Mouse (Mus musculus): Measurements from ENCODE around the gene Clybl.

The Clybl gene

GRCm38 (mm10) chr14:122389684-122390370, 208.3 kb downstream of the Clybl start:
- DNase-seq: no peak

- DNase-seq: no peak
Observed at GRCm38 (mm10) chr14:122390935-122391334, 209.4 kb downstream of the Clybl start.

GRCm38 (mm10) chr14:122393119-122393518, 211.6 kb downstream of the Clybl start:
- no peak for DNase-seq

- DNase-seq: no peak
Observed at GRCm38 (mm10) chr14:122398676-122399075, 217.2 kb downstream of the Clybl start.

- DNase-seq: no peak
Observed at GRCm38 (mm10) chr14:122399906-122400305, 218.4 kb downstream of the Clybl start.

- no peak for DNase-seq
Observed at GRCm38 (mm10) chr14:122401886-122402285, 220.4 kb downstream of the Clybl start.

- no peak for DNase-seq
Observed at GRCm38 (mm10) chr14:122402716-122403258, 221.3 kb downstream of the Clybl start.

- DNase-seq: no peak
Observed at GRCm38 (mm10) chr14:122403422-122403940, 222.0 kb downstream of the Clybl start.

- no peak for DNase-seq
Observed at GRCm38 (mm10) chr14:122404596-122405154, 223.2 kb downstream of the Clybl start.

GRCm38 (mm10) chr14:122405236-122405635, 223.7 kb downstream of the Clybl start:
- no peak for DNase-seq

GRCm38 (mm10) chr14:122405897-122406540, 224.5 kb downstream of the Clybl start:
- DNase-seq: no peak

GRCm38 (mm10) chr14:122406541-122407219, 225.2 kb downstream of the Clybl start:
- peak; percentile 12 to 14 for DNase-seq

GRCm38 (mm10) chr14:122412841-122413541, 231.5 kb downstream of the Clybl start:
- no peak for DNase-seq

GRCm38 (mm10) chr14:122413542-122413928, 232.0 kb downstream of the Clybl start:
- DNase-seq: no peak

GRCm38 (mm10) chr14:122414786-122415185, 233.3 kb downstream of the Clybl start:
- no peak for DNase-seq

GRCm38 (mm10) chr14:122416166-122416771, 234.8 kb downstream of the Clybl start:
- no peak for DNase-seq

- DNase-seq: no peak
Observed at GRCm38 (mm10) chr14:122424441-122424840, 242.9 kb downstream of the Clybl start.

- no peak for DNase-seq
Observed at GRCm38 (mm10) chr14:122426529-122427203, 245.2 kb downstream of the Clybl start.

- no peak for DNase-seq
Observed at GRCm38 (mm10) chr14:122427204-122427560, 245.7 kb downstream of the Clybl start.

GRCm38 (mm10) chr14:122427654-122428053, 246.2 kb downstream of the Clybl start:
- DNase-seq: no peak

GRCm38 (mm10) chr14:122432558-122432957, 251.1 kb downstream of the Clybl start:
- DNase-seq: no peak

Data from B cell, adult 2 months (primary cell).